Comparison of ENCODE assay signal across 9 mouse cellular contexts in the genomic region with DNA sequence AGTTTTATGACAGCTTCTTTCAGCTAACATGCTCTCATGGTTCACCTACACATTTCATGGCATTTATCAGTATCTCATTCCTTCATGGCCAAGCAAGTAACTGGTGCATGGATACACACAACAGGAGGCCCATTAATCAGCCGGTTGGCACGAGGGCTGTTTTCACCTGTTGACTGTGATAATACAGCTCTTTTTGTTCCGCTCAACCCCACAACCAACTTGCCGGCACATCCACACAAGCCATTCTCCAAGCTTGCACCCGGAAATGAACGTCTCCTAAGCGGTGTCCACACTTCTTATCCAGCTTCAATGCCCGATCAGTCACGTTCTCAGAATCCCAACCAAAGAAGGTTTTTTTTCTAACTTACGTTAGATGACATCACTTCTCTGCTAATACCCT. TPM values are rescaled to one million over a fixed set of nuclear protein-coding genes. Genes with fewer than 3 reads are reported as not detected.
A peak's percentile ranks its signal among the peaks of the same experiment; 100 is the strongest.
DNase-seq lines count a peak whose midpoint lies in the region; ATAC-seq and TF ChIP-seq lines count a peak whose summit lies in the region.
"Had no signal": no experiment of that assay in that cellular context is flagged by ENCODE, and none has a peak within 500 bp of the region (broad histone marks: within the 10 kb centered on the region; RNA-seq: fewer than 3 reads in every experiment).

No protein-coding gene starts in this region.

- no peak for DNase-seq in layer of hippocampus, adult 2 months (ENCODE audit: low spot score in 2 of 2)
- no peak for DNase-seq in layer of hippocampus, postnatal 25 days (ENCODE audit: extremely low spot score in 1 of 2, low spot score in 1 of 2)
- no peak for DNase-seq in forebrain, embryonic 11.5 days (ENCODE audit: low spot score)
- DNase-seq in intestine, embryonic 14.5 days (ENCODE audit: low spot score) = no peak
- no peak for DNase-seq in midbrain, postnatal 0 days (ENCODE audit: low spot score)
- DNase-seq in thymus, postnatal 36 days = no peak
- no peak for DNase-seq in frontal cortex, postnatal 36 days (ENCODE audit: low spot score in 2 of 2)
- DNase-seq in layer of hippocampus, adult 18-20 months (ENCODE audit: low spot score in 2 of 2) = no peak

- no peak for TF ChIP-seq CTCF in layer of hippocampus, adult 2 months (conservative IDR thresholded peaks at IDR 0.05)
- TF ChIP-seq CTCF in midbrain, postnatal 0 days (IDR thresholded peaks at IDR 0.05) = no peak

- H3K4me2 ChIP-seq in forebrain, embryonic 11.5 days (ENCODE audit: low read depth, low read length, severe bottlenecking) = peak overlapping the region; percentile 99
- H3K4me2 ChIP-seq in intestine, embryonic 14.5 days (ENCODE audit: low read length) = peak overlapping the region; percentile 98
- H3K4me2 ChIP-seq in midbrain, postnatal 0 days (ENCODE audit: low read depth, low read length, poor library complexity, severe bottlenecking) = peak overlapping the region; percentile 88

- no peak for ATAC-seq in forebrain, embryonic 11.5 days (replicated peaks; ENCODE audit: low FRiP score)
- ATAC-seq in intestine, embryonic 14.5 days (replicated peaks; ENCODE audit: low FRiP score, low TSS enrichment, low read depth) = no peak
- ATAC-seq in midbrain, postnatal 0 days (ENCODE audit: low FRiP score) = no peak
- ATAC-seq: inflammation-experienced regulatory T-cells, adult 6 months had no signal

- H3K27me3 ChIP-seq in forebrain, embryonic 11.5 days (ENCODE audit: control insufficient read depth, insufficient read depth, low read length) = no peaks in the 10 kb centered on the region
- no peaks in the 10 kb centered on the region for H3K27me3 ChIP-seq in intestine, embryonic 14.5 days (replicated peaks; ENCODE audit: control insufficient read depth, insufficient read depth, low read length)
- H3K27me3 ChIP-seq in midbrain, postnatal 0 days (ENCODE audit: insufficient read depth, low read length) = no peaks in the 10 kb centered on the region

- peak overlapping the region; percentile 75 for H3K4me3 ChIP-seq in layer of hippocampus, adult 2 months
- no peak overlapping the region; the same call in 1 of the 2 replicates for H3K4me3 ChIP-seq in forebrain, embryonic 11.5 days (ENCODE audit: low read depth, low read length)
- H3K4me3 ChIP-seq in intestine, embryonic 14.5 days (ENCODE audit: low read depth, low read length) = peak overlapping the region; percentile 85; the same call in 1 of the 2 replicates
- H3K4me3 ChIP-seq in midbrain, postnatal 0 days (ENCODE audit: low read depth, low read length) = peak overlapping the region; percentile 80

- WGBS in forebrain, embryonic 11.5 days = 84% methylated on average over 10 of the region's 10 CpGs
- 89% methylated on average over 10 of the region's 10 CpGs for WGBS in intestine, embryonic 14.5 days
- WGBS in midbrain, postnatal 0 days = 67% methylated on average over 10 of the region's 10 CpGs

- H3K4me1 ChIP-seq in forebrain, embryonic 11.5 days (replicated peaks; ENCODE audit: control insufficient read depth, insufficient read depth, low read length) = 0 out of 2 replicates have a peak, but pooled peaks cover 2% of the 10 kb centered on the region
- H3K4me1 ChIP-seq in intestine, embryonic 14.5 days (replicated peaks; ENCODE audit: control insufficient read depth, insufficient read depth, low read length) = peaks cover 8% of the 10 kb centered on the region
- H3K4me1 ChIP-seq in midbrain, postnatal 0 days (ENCODE audit: insufficient read depth, low read length) = 0 out of 2 replicates have a peak, but pooled peaks cover 5% of the 10 kb centered on the region

- H3K9me3 ChIP-seq in forebrain, embryonic 11.5 days (ENCODE audit: control insufficient read depth, low read length) = no peaks in the 10 kb centered on the region
- H3K9me3 ChIP-seq in intestine, embryonic 14.5 days (ENCODE audit: control insufficient read depth, low read length) = no peaks in the 10 kb centered on the region
- H3K9me3 ChIP-seq in midbrain, postnatal 0 days (ENCODE audit: low read length) = no peaks in the 10 kb centered on the region

- no peaks in the 10 kb centered on the region for H3K36me3 ChIP-seq in forebrain, embryonic 11.5 days (ENCODE audit: control insufficient read depth, insufficient read depth, low read length)
- no peaks in the 10 kb centered on the region for H3K36me3 ChIP-seq in intestine, embryonic 14.5 days (ENCODE audit: control insufficient read depth, insufficient read depth, low read length)
- no peaks in the 10 kb centered on the region for H3K36me3 ChIP-seq in midbrain, postnatal 0 days (ENCODE audit: insufficient read depth, low read length)

- no peak overlapping the region for H3K27ac ChIP-seq in layer of hippocampus, adult 2 months
- H3K27ac ChIP-seq in forebrain, embryonic 11.5 days (ENCODE audit: low read depth, low read length) = no peak overlapping the region
- H3K27ac ChIP-seq in intestine, embryonic 14.5 days (ENCODE audit: low read depth) = no peak overlapping the region
- 0 out of 2 replicates have a peak overlapping the region, but pooled peaks have one; percentile 91 for H3K27ac ChIP-seq in midbrain, postnatal 0 days (ENCODE audit: low read depth, low read length)

- H3K9ac ChIP-seq in forebrain, embryonic 11.5 days (ENCODE audit: low read length) = peak overlapping the region; percentile 43; the same call in 1 of the 2 replicates
- H3K9ac ChIP-seq in intestine, embryonic 14.5 days (ENCODE audit: low read length) = no peak overlapping the region
- peak overlapping the region; percentile 77; the same call in 1 of the 2 replicates for H3K9ac ChIP-seq in midbrain, postnatal 0 days (replicated peaks; ENCODE audit: low read length, poor library complexity, severe bottlenecking)

RNA-seq across cellular contexts. Expression of a gene that starts 2.1 kb away (rescaled TPM):
- 10 to 100 TPM; 12.7 to 12.9 TPM for total RNA-seq in layer of hippocampus, adult 2 months (2021)
- total RNA-seq in layer of hippocampus, postnatal 25 days (2021) = 10 to 100 TPM; 10.0 to 11.1 TPM
- 33.8 and 38.5 TPM in 2 replicates for polyA plus RNA-seq in forebrain, embryonic 11.5 days (2014; fragmentation: Nextera tagmentation; extraction: Ambion mirVana)
- polyA plus RNA-seq in intestine, embryonic 14.5 days (2014; fragmentation: Nextera tagmentation; extraction: Ambion mirVana) = 24.7 and 24.8 TPM in 2 replicates
- 22.1 and 27.8 TPM in 2 replicates for total RNA-seq in midbrain, postnatal 0 days (2014; rRNA removed)
- 30.9 and 34.8 TPM in 2 replicates for polyA plus RNA-seq in midbrain, postnatal 0 days (2015; fragmentation: Nextera tagmentation; extraction: Ambion mirVana)
- total RNA-seq in layer of hippocampus, adult 18-20 months (2021) = 10 to 100 TPM; 18.5 to 19.6 TPM

RNA-seq across cellular contexts. Expression of a gene that starts 54.9 kb away (rescaled TPM):
- total RNA-seq in layer of hippocampus, adult 2 months (2021) = 10 to 100 TPM; 18.9 to 22.8 TPM
- total RNA-seq in layer of hippocampus, postnatal 25 days (2021) = 10 to 100 TPM; 16.2 to 17.8 TPM
- polyA plus RNA-seq in forebrain, embryonic 11.5 days (2014; fragmentation: Nextera tagmentation; extraction: Ambion mirVana) = 25.5 and 30.4 TPM in 2 replicates
- polyA plus RNA-seq in intestine, embryonic 14.5 days (2014; fragmentation: Nextera tagmentation; extraction: Ambion mirVana) = 17.0 and 17.2 TPM in 2 replicates
- 32.7 and 39.5 TPM in 2 replicates for total RNA-seq in midbrain, postnatal 0 days (2014; rRNA removed)
- 19.8 and 21.3 TPM in 2 replicates for polyA plus RNA-seq in midbrain, postnatal 0 days (2015; fragmentation: Nextera tagmentation; extraction: Ambion mirVana)
- 10 to 100 TPM; 14.7 to 17.7 TPM for total RNA-seq in layer of hippocampus, adult 18-20 months (2021)
